Mouse (Mus musculus) testis, adult 2 months (tissue): Measurements from ENCODE around the gene Kpnb1. TPM values are rescaled to one million over a fixed set of nuclear protein-coding genes. Genes with fewer than 3 reads are reported as not detected.

Experiments used
- H3K27ac ChIP-seq: fragments of 200-500 bp; 2 replicates; pipeline ENCODE4 v1.5.1; 2012; ENCODE audit warnings: low read depth, low read length; ENCODE audit not compliant: control insufficient read depth, insufficient read depth
- H3K27me3 ChIP-seq: fragments of 200-500 bp; 2 replicates; pipeline ENCODE4 v1.6.1; 2012; ENCODE audit warnings: mild to moderate bottlenecking, low read length, moderate library complexity; ENCODE audit not compliant: control insufficient read depth, insufficient read depth
- H3K36me3 ChIP-seq: fragments of 200-500 bp; 2 replicates; pipeline ENCODE4 v1.6.1; 2012; ENCODE audit warnings: mild to moderate bottlenecking, low read length; ENCODE audit not compliant: control insufficient read depth, insufficient read depth
- H3K4me1 ChIP-seq: fragments of 200-500 bp; 2 replicates; pipeline ENCODE4 v1.6.1; 2012; ENCODE audit warnings: low read length; ENCODE audit not compliant: control insufficient read depth, insufficient read depth
- H3K4me3 ChIP-seq: fragments of 200-500 bp; 2 replicates; pipeline ENCODE4 v1.5.1; 2012; ENCODE audit warnings: low read depth, mild to moderate bottlenecking, low read length, moderate library complexity, mixed read lengths; ENCODE audit not compliant: control insufficient read depth
- CTCF ChIP-seq: fragments of 200-500 bp; IDR thresholded peaks from 2 replicates; pipeline ENCODE4 v1.5.1; 2012; ENCODE audit warnings: low read depth, mild to moderate bottlenecking, inconsistent platforms, low read length, moderate library complexity; ENCODE audit not compliant: control insufficient read depth, insufficient read depth, insufficient replicate concordance
- POLR2A ChIP-seq: fragments of 200-500 bp; IDR thresholded peaks from 2 replicates; pipeline ENCODE4 v1.6.1; 2012; ENCODE audit warnings: low read depth, mild to moderate bottlenecking, inconsistent platforms, low read length, moderate library complexity; ENCODE audit not compliant: control insufficient read depth
- polyA plus RNA-seq: library from polyadenylated mRNA; depleted of rRNA; stranded (reverse); fragments of >200 nt; gene quantifications from 2 replicates; pipeline ENCODE4 v1.2.3, GENCODE M21; 2012; rRNA removed

Kpnb1 gene
- polyA plus RNA-seq, 1 experiment: 40.3 TPM

GRCm38 (mm10) chr11:97115797-97116196, 71.9 kb downstream of the Kpnb1 start:
- no peak for TF ChIP-seq CTCF
- TF ChIP-seq POLR2A: no peak
- H3K4me3 ChIP-seq: no peak overlapping the region
- H3K27me3 ChIP-seq: no peaks in the 10 kb centered on the region
- H3K4me1 ChIP-seq: peaks cover 5% of the 10 kb centered on the region
- no peaks in the 10 kb centered on the region for H3K36me3 ChIP-seq
- H3K27ac ChIP-seq: no peak overlapping the region

DNA sequence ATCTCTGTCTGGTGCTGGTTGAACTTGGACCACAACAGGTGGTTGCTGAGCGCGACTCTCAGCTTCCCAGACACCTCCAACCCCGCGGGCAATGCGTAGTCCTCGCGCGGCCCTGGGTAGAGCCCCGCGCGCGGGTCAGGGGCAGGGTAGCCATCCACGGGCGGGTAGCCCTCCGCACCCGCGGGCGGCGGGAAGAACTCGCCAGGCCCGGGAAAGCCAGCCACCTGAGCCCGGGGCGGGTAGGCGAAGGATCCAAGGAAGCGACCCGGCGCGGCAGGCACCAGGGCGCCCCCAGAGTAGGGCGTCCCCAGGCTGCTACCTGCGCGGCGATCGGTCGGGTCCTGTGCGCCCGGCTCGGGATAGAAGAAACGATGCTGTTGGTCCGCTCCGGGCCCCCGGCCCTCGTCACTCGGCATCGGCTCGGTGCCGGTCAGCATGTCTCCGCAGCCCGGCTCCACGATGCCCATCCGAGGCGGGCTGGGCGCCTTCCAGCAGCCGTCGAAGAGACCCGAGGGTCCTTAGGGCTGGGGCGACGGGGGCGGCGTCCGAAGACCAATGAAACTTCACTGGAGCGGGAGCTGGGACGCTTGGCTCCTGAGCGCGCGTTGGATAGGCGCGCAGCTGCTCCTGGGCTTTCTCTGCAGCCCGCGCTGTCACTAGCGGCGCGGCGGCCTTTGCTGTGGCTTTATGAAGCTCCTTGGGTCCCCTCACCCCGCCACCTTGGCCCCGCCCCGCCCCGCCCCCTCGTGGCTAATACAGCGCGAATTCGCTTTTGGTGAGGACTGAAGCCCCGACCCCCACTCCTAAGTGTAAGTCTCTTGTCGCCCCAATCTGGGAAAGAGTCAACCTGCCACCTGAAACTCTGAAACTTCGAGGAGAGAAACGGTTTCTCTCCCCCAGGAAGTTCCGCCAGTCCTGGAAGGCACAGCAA, 72.7 kb downstream of the Kpnb1 start, which contains the start of gene Tbx21:
Gene Tbx21 (minus strand): TSS at position 661 of the 931 bp plus-strand sequence.
- no peaks in the 10 kb centered on the region for H3K36me3 ChIP-seq
- H3K4me1 ChIP-seq: peaks cover 5% of the 10 kb centered on the region
- no peak for TF ChIP-seq POLR2A
- no peak for TF ChIP-seq CTCF
- no peak within 1 kb of the TSS for H3K27ac ChIP-seq
- peak within 1 kb of the TSS; percentile 32 for H3K4me3 ChIP-seq
- H3K27me3 ChIP-seq: no peaks in the 10 kb centered on the region

DNA sequence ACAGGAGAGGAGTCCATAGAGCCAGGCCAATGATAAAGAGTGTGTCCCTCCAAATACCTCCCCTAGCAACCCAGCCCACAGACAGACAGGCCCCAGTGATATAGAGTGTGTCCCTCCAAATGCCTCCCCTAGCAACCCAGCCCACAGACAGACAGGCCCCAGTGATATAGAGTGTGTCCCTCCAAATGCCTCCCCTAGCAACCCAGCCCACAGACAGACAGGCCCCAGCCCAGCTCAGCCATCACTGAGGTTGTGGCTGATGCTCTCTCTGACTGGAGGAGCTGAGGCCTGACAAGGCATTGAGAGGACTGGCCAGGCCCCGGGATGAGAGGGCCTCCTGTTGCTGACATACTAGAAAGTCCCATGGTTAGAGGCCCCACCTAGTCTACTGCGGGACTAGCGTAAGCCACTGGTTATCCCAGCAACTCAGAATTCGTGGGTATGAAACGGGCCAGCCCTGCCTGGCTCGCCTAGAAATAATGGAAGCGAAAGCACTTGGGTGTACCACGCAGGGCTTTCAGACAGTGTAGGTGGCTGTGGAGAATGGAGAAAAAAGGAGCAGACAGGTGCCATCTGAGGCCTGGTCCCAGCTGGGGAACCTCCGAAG, 75.1 kb downstream of the Kpnb1 start:
- H3K4me3 ChIP-seq: no peak overlapping the region
- peaks cover 5% of the 10 kb centered on the region for H3K4me1 ChIP-seq
- no peak overlapping the region for H3K27ac ChIP-seq
- H3K27me3 ChIP-seq: no peaks in the 10 kb centered on the region
- TF ChIP-seq POLR2A (no peak), CTCF (no peak)
- H3K36me3 ChIP-seq: no peaks in the 10 kb centered on the region

Other genes with a start within 250 kb of the Kpnb1 start
- gene Pnpo, start 243.9 kb downstream of the Kpnb1 start, polyA plus RNA-seq: 3.8 and 5.4 TPM in 2 replicates
- 16.4 and 17.9 TPM in 2 replicates for gene Sp2, start 204.9 kb downstream of the Kpnb1 start, polyA plus RNA-seq
- gene Sp6, start 174.5 kb downstream of the Kpnb1 start, polyA plus RNA-seq: 0.22 and 0.32 TPM in 2 replicates
- gene Scrn2, start 157.9 kb downstream of the Kpnb1 start, polyA plus RNA-seq: 8.9 and 9.4 TPM in 2 replicates
- gene Lrrc46, start 146.5 kb downstream of the Kpnb1 start, polyA plus RNA-seq: 795 and 824 TPM in 2 replicates
- 41.7 and 47.6 TPM in 2 replicates for gene Mrpl10, start 146.3 kb downstream of the Kpnb1 start, polyA plus RNA-seq
- 75.7 and 82.3 TPM in 2 replicates for gene Osbpl7, start 137.3 kb downstream of the Kpnb1 start, polyA plus RNA-seq
- 0.14 and 0.22 TPM in 2 replicates for gene Tbx21, start 72.5 kb downstream of the Kpnb1 start, polyA plus RNA-seq
- 2.4 and 2.7 TPM in 2 replicates for gene Tbkbp1, start 36.4 kb downstream of the Kpnb1 start, polyA plus RNA-seq
- 43.5 and 50.1 TPM in 2 replicates for gene Npepps, start 92.8 kb upstream of the Kpnb1 start, polyA plus RNA-seq
- gene Mrpl45, start 127.8 kb upstream of the Kpnb1 start, polyA plus RNA-seq: 8.7 and 9.0 TPM in 2 replicates
- gene Gpr179, start 164.2 kb upstream of the Kpnb1 start, polyA plus RNA-seq: 0.95 and 0.97 TPM in 2 replicates
- gene Socs7, start 174.7 kb upstream of the Kpnb1 start, polyA plus RNA-seq: 90.3 and 96.2 TPM in 2 replicates
- 27.7 and 30.5 TPM in 2 replicates for gene Arhgap23, start 227.7 kb upstream of the Kpnb1 start, polyA plus RNA-seq